10 mouse cellular contexts compared by ENCODE assay signal in the genomic region with DNA sequence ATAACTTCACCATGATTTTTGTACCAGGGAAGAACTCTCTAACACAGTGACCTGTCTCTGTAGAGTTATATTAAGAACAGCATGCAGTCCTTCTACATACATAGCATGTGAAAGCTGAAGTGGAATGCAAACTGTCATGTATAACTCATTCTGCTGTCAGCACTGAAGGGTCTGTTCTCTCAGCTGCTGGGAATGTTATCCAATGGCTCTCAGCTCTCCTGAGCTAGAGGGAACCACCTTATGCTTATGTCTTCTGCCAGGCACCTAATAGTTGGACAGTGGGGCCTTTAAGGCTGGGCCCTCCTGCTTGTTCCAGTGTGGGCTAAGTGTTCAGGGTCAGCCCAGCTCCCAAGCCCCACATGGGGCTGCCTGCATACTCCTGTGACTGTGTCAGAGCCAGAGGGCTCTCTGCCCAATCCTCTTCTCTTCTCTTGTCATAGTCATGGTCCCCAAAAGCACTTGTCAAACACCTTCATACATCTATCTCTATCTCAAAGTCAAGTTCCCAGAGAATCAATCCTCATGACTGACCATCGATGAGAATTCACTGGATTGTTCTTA.
"Had no signal": no experiment of that assay in that cellular context is flagged by ENCODE, and none has a peak within 500 bp of the region (broad histone marks: within the 10 kb centered on the region; RNA-seq: fewer than 3 reads in every experiment).

No protein-coding gene starts in this region.

- DNase-seq: lung, adult 2 months; lung, postnatal 36 days; midbrain, embryonic 14.5 days had no signal

- H3K9me3 ChIP-seq: limb, embryonic 10.5 days; liver, embryonic 15.5 days; neural tube, embryonic 12.5 days had no signal

- H3K36me3 ChIP-seq: limb, embryonic 10.5 days; liver, embryonic 15.5 days; neural tube, embryonic 12.5 days had no signal

- H3K27me3 ChIP-seq: liver, embryonic 15.5 days; neural tube, embryonic 12.5 days had no signal

- H3K4me1 ChIP-seq: liver, embryonic 15.5 days; neural tube, embryonic 12.5 days had no signal

- H3K9ac ChIP-seq: liver, embryonic 15.5 days; neural tube, embryonic 12.5 days had no signal

- H3K4me2 ChIP-seq: liver, embryonic 11.5 days; liver, embryonic 15.5 days; neural tube, embryonic 12.5 days had no signal

- H3K27ac ChIP-seq: left cerebral cortex, adult 2 months; limb, embryonic 10.5 days; liver, embryonic 15.5 days; neural tube, embryonic 12.5 days; stomach, postnatal 0 days had no signal

- H3K4me3 ChIP-seq: left cerebral cortex, adult 2 months; limb, embryonic 10.5 days; liver, embryonic 15.5 days; neural tube, embryonic 12.5 days had no signal

- ATAC-seq: lung, postnatal 0 days had no signal
